Mouse (Mus musculus) embryonic facial prominence, embryonic 14.5 days (tissue): ENCODE measurements at regions not wholly inside any gene's neighbourhood (a gene's known extent, or its start where the extent isn't known, plus 50 kb on each side); places are given as distances from the start of the nearest gene placed in this dataset.
"Not testable (repeated sequence)": the region's sequence is repeated elsewhere in the genome, so short reads cannot be mapped to it uniquely, and the experiment has no call there.

Source experiments
- ATAC-seq: fragments of 200-750 bp; cut with Nextera tagmentation; 2 replicates; pipeline ENCODE4 v1.8.0; 2017; ENCODE audit warnings: low read depth, moderate number of reproducible peaks, moderate TSS enrichment
- DNase-seq: peaks from one replicate; pipeline ENCODE4 v3.0.0-alpha.2; 2015; ENCODE audit warnings: low spot score
- H3K27ac ChIP-seq: fragments of 300-500 bp; sonication (generic); replicated peaks from 2 replicates; pipeline ENCODE4 v1.5.1; 2014; ENCODE audit warnings: low read depth, mild to moderate bottlenecking, low read length, moderate library complexity
- H3K27me3 ChIP-seq: fragments of 300-500 bp; sonication (generic); replicated peaks from 2 replicates; pipeline ENCODE4 v1.6.1; 2014; ENCODE audit warnings: low read length; ENCODE audit not compliant: control insufficient read depth, insufficient read depth
- H3K36me3 ChIP-seq: fragments of 300-500 bp; sonication (generic); 2 replicates; pipeline ENCODE4 v1.6.1; 2014; ENCODE audit warnings: low read length, mixed read lengths; ENCODE audit not compliant: control insufficient read depth, insufficient read depth
- H3K4me1 ChIP-seq: fragments of 300-500 bp; sonication (generic); 2 replicates; pipeline ENCODE4 v1.6.1; 2014; ENCODE audit warnings: antibody characterized with exemption, low read length; ENCODE audit not compliant: control insufficient read depth, insufficient read depth
- H3K4me2 ChIP-seq: fragments of 300-500 bp; sonication (generic); 2 replicates; pipeline ENCODE4 v1.6.1; 2014; ENCODE audit warnings: low read depth, mild to moderate bottlenecking, low read length, moderate library complexity, mixed read lengths
- H3K4me3 ChIP-seq: fragments of 300-500 bp; sonication (generic); 2 replicates; pipeline ENCODE4 v1.5.1; 2014; ENCODE audit warnings: low read depth, mild to moderate bottlenecking, low read length
- H3K9ac ChIP-seq: fragments of 300-500 bp; sonication (generic); 2 replicates; pipeline ENCODE4 v1.6.1; 2014; ENCODE audit warnings: low read depth, mild to moderate bottlenecking, low read length, moderate library complexity, mixed read lengths
- H3K9me3 ChIP-seq: fragments of 300-500 bp; sonication (generic); 2 replicates; pipeline ENCODE4 v1.6.1; 2016; ENCODE audit warnings: low read length; ENCODE audit not compliant: control insufficient read depth
- WGBS: fragments of 180-500 bp; shearing (Covaris S2); extraction: QIAGEN DNeasy Blood & Tissue Kit; methylation state at CpG from one replicate; pipeline ENCODE4 v1.1.7; 2014; 5-methylcytosine and 5-hydroxymethylcytosine counted together

DNA sequence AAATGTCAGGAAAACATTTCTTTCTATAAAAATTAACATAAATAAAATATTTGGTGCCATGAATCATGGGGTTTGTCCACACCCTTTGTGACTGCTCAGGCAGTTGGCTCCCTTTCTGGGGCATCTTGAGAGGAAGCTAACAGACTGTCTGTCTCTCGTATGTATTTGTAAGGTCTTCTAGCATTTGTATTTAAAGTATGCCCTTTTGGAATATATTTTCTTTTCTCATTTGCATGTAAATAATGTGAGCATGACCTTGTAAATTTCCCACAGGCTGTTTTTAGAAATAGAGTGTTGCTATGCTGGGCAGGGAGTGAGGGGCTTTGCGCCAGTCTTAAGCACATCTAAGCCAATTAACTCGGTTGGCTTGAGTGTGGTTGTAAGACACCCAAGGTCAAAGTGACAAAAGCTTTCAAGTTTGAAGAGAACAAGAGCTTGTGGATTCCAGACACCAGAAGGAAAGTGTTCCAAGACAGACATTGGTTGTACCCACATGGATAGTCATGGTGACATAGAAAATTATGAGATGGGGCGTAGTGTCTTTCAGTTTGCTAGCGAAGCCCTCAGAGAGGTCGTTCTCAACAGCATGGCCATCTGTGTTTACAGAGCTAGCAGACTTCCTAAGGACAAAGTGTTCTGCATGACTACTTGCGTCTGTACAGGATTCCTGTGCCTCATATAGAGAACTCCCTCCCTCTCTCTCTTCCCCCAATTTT is 113.1 kb upstream of the Rasgrp1 start:
- Histone ChIP-seq H3K27ac (0 out of 2 replicates have a peak overlapping the region, but pooled peaks have one; percentile 2), H3K4me1 (peaks cover 10% of the 10 kb centered on the region; the same call in 1 of the 2 replicates), H3K4me3 (no peak overlapping the region), H3K36me3 (no peaks in the 10 kb centered on the region), H3K4me2 (no peak overlapping the region), H3K27me3 (no peaks in the 10 kb centered on the region), H3K9me3 (no peaks in the 10 kb centered on the region), H3K9ac (no peak overlapping the region)
- ATAC-seq = no peak
- WGBS = 66% methylated on average over 7 of the region's 7 CpGs
- peak; percentile 17 for DNase-seq

DNA sequence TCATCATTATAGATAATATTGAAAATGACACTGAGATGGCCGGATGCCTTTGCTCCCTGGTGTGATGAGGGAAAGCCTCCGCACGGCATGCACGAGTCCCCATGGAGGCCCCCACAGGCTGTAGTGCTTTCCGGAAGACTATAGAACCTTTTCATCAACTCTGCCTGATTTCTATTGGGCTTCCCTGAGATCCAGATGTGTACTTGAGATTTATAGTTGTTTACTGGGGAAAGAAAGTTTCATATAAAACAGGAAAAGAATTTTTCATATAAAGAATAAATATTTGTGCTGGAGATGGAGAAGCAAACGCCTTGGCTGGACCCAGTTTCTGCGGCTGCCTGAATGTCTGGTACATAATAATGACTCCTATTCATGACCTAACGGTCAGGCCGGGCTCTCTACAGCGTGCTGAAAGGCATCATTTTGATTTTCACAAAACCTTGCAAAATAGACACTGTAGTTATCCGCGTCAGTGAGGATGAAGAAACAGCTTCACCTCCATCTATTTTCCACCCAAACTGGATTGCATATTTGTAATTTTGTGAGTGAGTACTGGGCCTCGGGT is 113.7 kb upstream of the Rasgrp1 start:
- Histone ChIP-seq H3K4me1 (peaks cover 7% of the 10 kb centered on the region; the same call in 1 of the 2 replicates), H3K9me3 (no peaks in the 10 kb centered on the region), H3K36me3 (no peaks in the 10 kb centered on the region), H3K4me3 (no peak overlapping the region), H3K27me3 (no peaks in the 10 kb centered on the region), H3K27ac (no peak overlapping the region), H3K4me2 (no peak overlapping the region), H3K9ac (no peak overlapping the region)
- 73% methylated on average over 13 of the region's 13 CpGs for WGBS
- peak; percentile 23 for DNase-seq
- ATAC-seq = no peak

DNA sequence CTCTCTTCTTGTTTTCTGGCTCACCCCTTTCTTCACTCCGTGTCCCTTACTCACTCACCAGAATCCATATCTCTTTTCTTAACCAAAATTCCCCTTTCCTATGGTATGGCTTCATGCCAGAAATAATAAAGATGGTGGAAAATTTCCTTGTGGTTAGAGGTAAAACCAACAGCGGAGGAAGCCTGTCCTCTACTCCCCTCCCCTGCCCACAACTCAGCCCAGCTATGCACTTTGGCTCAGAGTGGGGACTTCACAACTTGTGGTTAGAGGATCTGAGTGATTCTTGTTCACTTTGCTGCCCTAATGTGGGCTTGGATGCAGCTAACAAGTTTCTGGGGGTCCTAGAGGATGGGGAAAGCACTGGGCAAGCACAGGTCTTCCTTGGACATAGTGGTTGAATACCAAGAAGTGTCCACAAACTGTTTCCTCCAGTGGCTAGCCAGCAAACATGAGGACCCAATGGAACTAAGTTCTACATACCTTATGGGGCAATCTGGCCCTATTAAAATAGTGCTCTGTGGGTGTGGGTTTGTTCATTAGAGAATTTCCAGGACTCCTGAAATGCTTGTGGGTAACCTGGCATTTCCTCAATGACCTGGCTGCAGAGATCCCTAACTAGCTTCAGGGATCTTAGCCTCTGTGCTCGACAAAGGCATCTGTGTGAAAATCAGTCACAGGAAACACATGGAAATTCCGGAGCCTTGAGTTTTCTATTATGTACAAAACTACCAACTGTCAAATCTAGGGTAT is 118.9 kb upstream of the Rasgrp1 start:
- DNase-seq (peak; percentile 42), ATAC-seq (no peak)
- H3K9ac ChIP-seq = no peak overlapping the region
- WGBS = 40% methylated on average over 4 of the region's 4 CpGs
- no peaks in the 10 kb centered on the region for H3K27me3 ChIP-seq
- H3K27ac ChIP-seq = no peak overlapping the region
- no peak overlapping the region for H3K4me2 ChIP-seq
- no peak overlapping the region for H3K4me3 ChIP-seq
- H3K9me3 ChIP-seq = no peaks in the 10 kb centered on the region
- H3K4me1 ChIP-seq = peaks cover 5% of the 10 kb centered on the region; the same call in 1 of the 2 replicates
- H3K36me3 ChIP-seq = no peaks in the 10 kb centered on the region

DNA sequence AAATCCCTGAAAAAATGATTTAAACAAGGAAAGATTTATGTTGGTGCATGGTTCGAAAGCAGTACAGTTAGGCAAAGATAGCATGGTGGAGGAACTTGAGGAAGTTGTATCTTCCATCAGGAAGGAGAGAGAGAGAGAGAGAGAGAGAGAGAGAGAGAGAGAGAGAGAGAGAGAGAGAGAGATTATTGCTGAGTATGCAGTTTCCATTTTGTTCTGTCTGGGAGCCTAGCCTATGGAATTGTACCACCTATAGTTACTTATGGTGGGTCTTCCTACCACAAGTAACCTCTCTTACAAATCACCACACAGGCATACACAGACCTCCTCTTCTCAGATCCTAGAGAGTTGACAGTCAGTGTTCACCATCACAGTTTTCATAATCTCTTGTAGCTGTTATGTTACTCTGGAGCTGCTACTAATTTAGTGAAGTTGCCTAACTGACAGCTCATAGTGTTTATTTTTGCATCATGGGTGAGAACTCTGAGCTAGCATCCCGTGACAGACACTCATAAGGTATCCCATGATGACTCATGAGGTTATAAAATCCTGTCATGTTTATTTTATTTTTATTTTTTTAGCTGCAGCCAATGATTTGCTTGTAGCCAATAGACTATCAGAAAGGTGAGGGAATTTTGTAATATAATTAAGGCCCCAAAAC is 132.2 kb upstream of the Rasgrp1 start:
- H3K9me3 ChIP-seq = no peaks in the 10 kb centered on the region
- H3K4me2 ChIP-seq = no peak overlapping the region
- no peaks in the 10 kb centered on the region for H3K4me1 ChIP-seq
- no peak overlapping the region for H3K4me3 ChIP-seq
- no peak overlapping the region for H3K27ac ChIP-seq
- no peaks in the 10 kb centered on the region for H3K36me3 ChIP-seq
- no peaks in the 10 kb centered on the region for H3K27me3 ChIP-seq
- no peak overlapping the region for H3K9ac ChIP-seq
- ATAC-seq (no peak), DNase-seq (no peak)
- 84% methylated on average over 2 of the region's 2 CpGs for WGBS

DNA sequence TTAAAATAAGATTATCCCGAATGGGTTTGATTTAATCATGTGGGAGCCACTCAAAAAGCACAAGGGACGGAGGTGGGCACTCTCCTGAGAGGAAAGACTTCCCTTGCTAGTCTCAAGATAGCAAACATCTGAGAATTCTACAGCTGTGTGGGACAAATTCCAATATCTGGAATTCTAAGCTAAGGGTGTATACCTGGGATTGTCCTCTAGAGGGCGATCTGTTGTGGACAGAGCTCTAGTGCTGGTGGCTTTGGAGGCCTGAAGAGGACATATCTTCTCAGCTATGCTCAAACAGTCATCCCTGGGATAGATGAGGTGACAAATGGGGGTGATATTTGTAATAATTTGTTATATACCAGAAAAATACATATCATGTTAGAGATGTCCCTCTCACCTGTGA is 132.8 kb upstream of the Rasgrp1 start:
- Histone ChIP-seq H3K4me2 (no peak overlapping the region), H3K4me1 (no peaks in the 10 kb centered on the region), H3K27me3 (no peaks in the 10 kb centered on the region), H3K36me3 (no peaks in the 10 kb centered on the region), H3K9me3 (no peaks in the 10 kb centered on the region), H3K4me3 (no peak overlapping the region), H3K27ac (no peak overlapping the region), H3K9ac (no peak overlapping the region)
- DNase-seq (peak; percentile 16), ATAC-seq (no peak)
- WGBS = 43% methylated on average over 3 of the region's 3 CpGs

DNA sequence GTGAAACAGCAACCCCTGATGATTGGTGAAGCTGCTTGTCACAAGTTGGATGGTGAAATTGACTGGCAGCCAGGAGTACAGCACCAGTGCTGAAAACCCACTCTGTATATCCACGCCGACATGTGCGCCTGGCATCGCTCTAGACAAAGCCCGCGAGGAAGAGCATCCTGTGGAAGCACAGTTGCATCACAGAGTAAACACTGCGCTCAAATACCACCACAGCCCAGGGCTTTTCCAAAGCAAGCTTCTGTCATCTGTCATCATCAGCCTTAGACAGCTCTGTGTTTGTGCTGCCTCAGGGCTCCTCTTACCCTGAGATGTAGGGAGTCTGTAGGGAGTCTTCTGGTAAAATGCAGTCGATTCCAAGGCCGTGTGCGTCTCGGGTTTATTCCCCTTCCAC is 134.7 kb upstream of the Rasgrp1 start:
- H3K4me1 ChIP-seq, H3K9me3 ChIP-seq, H3K4me3 ChIP-seq, H3K4me2 ChIP-seq, H3K27ac ChIP-seq, DNase-seq, H3K36me3 ChIP-seq, H3K27me3 ChIP-seq, H3K9ac ChIP-seq: not testable (repeated sequence)
- ATAC-seq = peak; percentile 70; the same call in 1 of the 2 replicates
- WGBS = 54% methylated on average over 9 of the region's 11 CpGs

DNA sequence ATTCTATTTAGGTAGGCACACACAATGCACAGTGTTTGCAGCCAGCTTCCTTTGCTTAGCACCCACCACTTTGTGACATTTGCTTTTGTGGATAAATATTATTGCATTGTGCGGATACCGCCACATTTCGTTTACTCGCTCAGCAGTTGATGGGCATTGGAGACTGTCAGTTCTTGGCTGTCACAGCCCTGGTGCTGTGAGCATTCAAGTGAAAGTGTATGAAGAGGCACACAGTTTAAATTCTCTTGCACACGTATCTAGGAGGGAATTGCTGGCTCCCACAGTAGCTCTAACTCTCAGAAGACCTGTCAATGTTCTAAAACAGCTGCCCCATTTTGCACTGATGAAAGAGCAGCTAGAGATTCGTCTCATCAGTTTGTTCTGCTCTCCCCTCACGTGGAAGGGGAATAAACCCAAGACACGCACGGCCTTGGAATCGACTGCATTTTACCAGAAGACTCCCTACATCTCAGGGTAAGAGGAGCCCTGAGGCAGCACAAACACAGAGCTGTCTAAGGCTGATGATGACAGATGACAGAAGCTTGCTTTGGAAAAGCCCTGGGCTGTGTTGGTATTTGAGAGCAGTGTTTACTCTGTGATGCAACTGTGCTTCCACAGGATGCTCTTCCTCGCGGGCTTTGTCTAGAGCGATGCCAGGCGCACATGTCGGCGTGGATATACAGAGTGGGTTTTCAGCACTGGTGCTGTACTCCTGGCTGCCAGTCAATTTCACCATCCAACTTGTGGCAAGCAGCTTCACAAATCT is 136.6 kb upstream of the Rasgrp1 start:
- not testable (repeated sequence) for H3K4me3 ChIP-seq, H3K27me3 ChIP-seq, H3K4me2 ChIP-seq, H3K36me3 ChIP-seq, DNase-seq, H3K27ac ChIP-seq, H3K9ac ChIP-seq, H3K4me1 ChIP-seq, H3K9me3 ChIP-seq
- peak; percentile 50 for ATAC-seq
- 53% methylated on average over 10 of the region's 16 CpGs for WGBS

DNA sequence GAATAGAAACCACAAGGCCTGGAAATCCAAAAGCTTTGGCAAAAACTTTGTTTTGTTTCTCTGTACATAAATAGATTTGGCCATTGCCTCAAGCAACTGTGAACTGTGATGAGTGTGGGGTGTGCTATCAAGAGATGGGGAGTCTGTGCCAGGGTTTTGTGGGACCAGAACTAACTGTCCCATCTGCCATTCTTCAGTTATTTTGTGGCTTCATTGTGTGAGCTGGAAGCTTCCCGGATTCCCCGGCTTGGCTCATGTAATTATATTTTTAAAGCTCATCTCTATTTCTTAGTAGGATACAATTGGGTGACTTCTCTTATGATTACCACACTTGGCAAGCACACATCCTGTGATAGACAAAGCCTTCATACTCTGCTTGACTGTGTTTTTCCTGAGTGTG is 143.6 kb upstream of the Rasgrp1 start:
- Histone ChIP-seq H3K4me3 (no peak overlapping the region), H3K4me1 (no peaks in the 10 kb centered on the region), H3K27me3 (no peaks in the 10 kb centered on the region), H3K27ac (no peak overlapping the region), H3K4me2 (no peak overlapping the region), H3K9ac (no peak overlapping the region), H3K36me3 (no peaks in the 10 kb centered on the region), H3K9me3 (no peaks in the 10 kb centered on the region)
- ATAC-seq (no peak), DNase-seq (peak; percentile 63)
- 89% methylated on average over 2 of the region's 2 CpGs for WGBS
